Mouse (Mus musculus) intestine, postnatal 0 days (tissue): ENCODE data around the gene Tln2. TPM values are rescaled to one million over a fixed set of nuclear protein-coding genes. Genes with fewer than 3 reads are reported as not detected.

Experiments used
- ATAC-seq: fragments of 200-750 bp; cut with Nextera tagmentation; 2 replicates; pipeline ENCODE4 v1.8.0; 2017; ENCODE audit warnings: mild to moderate bottlenecking, moderate TSS enrichment, moderate library complexity
- H3K27ac ChIP-seq: fragments of 300-500 bp; sonication (generic); 2 replicates; pipeline ENCODE4 v1.5.1; 2014; ENCODE audit warnings: mild to moderate bottlenecking, low read depth, low read length, moderate library complexity
- H3K27me3 ChIP-seq: fragments of 300-500 bp; sonication (generic); replicated peaks from 2 replicates; pipeline ENCODE4 v1.6.1; 2014; ENCODE audit warnings: low read length, mixed read lengths; ENCODE audit not compliant: control insufficient read depth, insufficient read depth
- H3K36me3 ChIP-seq: fragments of 300-500 bp; sonication (generic); 2 replicates; pipeline ENCODE4 v1.6.1; 2014; ENCODE audit warnings: mild to moderate bottlenecking, moderate library complexity; ENCODE audit not compliant: control insufficient read depth, insufficient read depth
- H3K4me1 ChIP-seq: fragments of 300-500 bp; sonication (generic); replicated peaks from 2 replicates; pipeline ENCODE4 v1.6.1; 2014; ENCODE audit warnings: antibody characterized with exemption, low read length, mixed read lengths; ENCODE audit not compliant: control insufficient read depth, insufficient read depth
- H3K4me2 ChIP-seq: fragments of 300-500 bp; sonication (generic); replicated peaks from 2 replicates; pipeline ENCODE4 v1.6.1; 2014; ENCODE audit warnings: low read depth, mild to moderate bottlenecking, moderate library complexity
- H3K4me3 ChIP-seq: fragments of 300-500 bp; sonication (generic); 2 replicates; pipeline ENCODE4 v1.5.1; 2014; ENCODE audit warnings: low read depth, low read length
- H3K9ac ChIP-seq: fragments of 300-500 bp; sonication (generic); 2 replicates; pipeline ENCODE4 v1.6.1; 2014; ENCODE audit warnings: mild to moderate bottlenecking, low read depth, low read length
- H3K9me3 ChIP-seq: fragments of 300-500 bp; sonication (generic); 2 replicates; pipeline ENCODE4 v1.6.1; 2016; ENCODE audit warnings: mixed run types; ENCODE audit not compliant: control insufficient read depth
- CTCF ChIP-seq: sonication (generic); IDR thresholded peaks from 2 replicates; pipeline ENCODE4 v1.5.1; 2016; ENCODE audit warnings: low read depth, mild to moderate bottlenecking, control low read depth, antibody characterized with exemption, moderate library complexity
- WGBS: fragments of 180-500 bp; shearing (Covaris S2); extraction: QIAGEN DNeasy Blood & Tissue Kit; methylation state at CpG from one replicate; pipeline ENCODE4 v1.1.7; 2014; 5-methylcytosine and 5-hydroxymethylcytosine counted together
- polyA plus RNA-seq: library from polyadenylated mRNA; unstranded; fragments of >200 nt; fragmentation: Nextera tagmentation; extraction: Ambion mirVana; gene quantifications from 2 replicates; pipeline ENCODE4 v1.2.1, GENCODE M21; 2015

Gene Tln2
- 8.5 and 8.8 TPM in 2 replicates for polyA plus RNA-seq

- TF ChIP-seq CTCF, result no peak
- ATAC-seq, result no peak
Observed at GRCm38 (mm10) chr9:67559603-67560002, at the start of gene Tln2. Gene Tln2 (minus strand): TSS chr9:67559703.

GRCm38 (mm10) chr9:67609226-67609625 lies 49.7 kb upstream of the Tln2 start:
- 92% methylated on average over 1 of the region's 1 CpGs for WGBS
- Histone ChIP-seq H3K36me3 (no peaks in the 10 kb centered on the region), H3K9ac (no peak overlapping the region), H3K27ac (no peak overlapping the region), H3K4me2 (no peak overlapping the region), H3K4me1 (no peaks in the 10 kb centered on the region), H3K9me3 (no peaks in the 10 kb centered on the region), H3K27me3 (no peaks in the 10 kb centered on the region), H3K4me3 (no peak overlapping the region)
- TF ChIP-seq CTCF, result no peak
- ATAC-seq, result no peak

More at GRCm38 (mm10) chr9:67559603-67560002, at the start of gene Tln2:
- Histone ChIP-seq H3K36me3 (no peaks in the 10 kb centered on the region), H3K4me2 (no peak within 1 kb of the TSS), H3K9me3 (0 out of 2 replicates have a peak, but pooled peaks cover 2% of the 10 kb centered on the region), H3K9ac (no peak within 1 kb of the TSS), H3K4me1 (no peaks in the 10 kb centered on the region), H3K27me3 (no peaks in the 10 kb centered on the region), H3K27ac (no peak within 1 kb of the TSS), H3K4me3 (no peak within 1 kb of the TSS)
- 90% methylated on average over 4 of the region's 4 CpGs for WGBS

DNA sequence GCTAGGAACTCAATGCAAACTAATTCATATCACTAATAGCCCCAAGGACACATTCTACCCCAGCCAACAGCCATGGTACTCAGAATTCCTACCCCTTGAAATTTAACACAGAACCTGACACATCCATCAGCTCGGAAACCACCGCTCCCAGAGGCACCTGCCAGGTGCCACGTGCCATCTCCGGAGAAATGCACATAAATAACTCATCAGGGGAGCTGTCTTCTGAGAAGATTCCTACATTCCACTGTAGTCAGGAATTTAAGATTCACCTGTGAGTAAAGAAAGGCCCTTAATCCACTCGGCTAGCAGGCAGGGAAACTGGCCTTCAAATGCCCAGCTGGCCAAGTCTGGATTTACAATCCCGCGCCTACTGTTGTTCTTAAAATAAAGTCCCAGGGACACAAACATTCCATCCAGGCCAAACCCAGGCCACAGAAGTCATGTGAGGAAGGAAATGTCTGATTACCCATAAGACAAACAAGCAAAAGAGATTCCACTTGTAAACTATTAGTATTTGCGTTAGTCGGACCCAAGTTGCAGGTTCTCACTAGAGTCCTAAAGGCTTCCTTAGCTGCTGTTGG lies 48.4 kb upstream of the Tln2 start:
- no peaks in the 10 kb centered on the region for H3K36me3 ChIP-seq
- ATAC-seq, result no peak
- 67% methylated on average over 9 of the region's 9 CpGs for WGBS
- H3K9me3 ChIP-seq, result no peaks in the 10 kb centered on the region
- no peaks in the 10 kb centered on the region for H3K4me1 ChIP-seq
- no peak overlapping the region for H3K4me2 ChIP-seq
- H3K9ac ChIP-seq, result no peak overlapping the region
- H3K27me3 ChIP-seq, result no peaks in the 10 kb centered on the region
- H3K4me3 ChIP-seq, result no peak overlapping the region
- no peak overlapping the region for H3K27ac ChIP-seq
- no peak for TF ChIP-seq CTCF

GRCm38 (mm10) chr9:67607268-67607667 lies 47.8 kb upstream of the Tln2 start:
- no peak overlapping the region for H3K4me2 ChIP-seq
- no peak for TF ChIP-seq CTCF
- H3K4me1 ChIP-seq, result no peaks in the 10 kb centered on the region
- H3K27ac ChIP-seq, result no peak overlapping the region
- no peak overlapping the region for H3K4me3 ChIP-seq
- no peaks in the 10 kb centered on the region for H3K36me3 ChIP-seq
- no peaks in the 10 kb centered on the region for H3K27me3 ChIP-seq
- no peak overlapping the region for H3K9ac ChIP-seq
- 78% methylated on average over 6 of the region's 6 CpGs for WGBS
- no peak for ATAC-seq
- no peaks in the 10 kb centered on the region for H3K9me3 ChIP-seq

DNA sequence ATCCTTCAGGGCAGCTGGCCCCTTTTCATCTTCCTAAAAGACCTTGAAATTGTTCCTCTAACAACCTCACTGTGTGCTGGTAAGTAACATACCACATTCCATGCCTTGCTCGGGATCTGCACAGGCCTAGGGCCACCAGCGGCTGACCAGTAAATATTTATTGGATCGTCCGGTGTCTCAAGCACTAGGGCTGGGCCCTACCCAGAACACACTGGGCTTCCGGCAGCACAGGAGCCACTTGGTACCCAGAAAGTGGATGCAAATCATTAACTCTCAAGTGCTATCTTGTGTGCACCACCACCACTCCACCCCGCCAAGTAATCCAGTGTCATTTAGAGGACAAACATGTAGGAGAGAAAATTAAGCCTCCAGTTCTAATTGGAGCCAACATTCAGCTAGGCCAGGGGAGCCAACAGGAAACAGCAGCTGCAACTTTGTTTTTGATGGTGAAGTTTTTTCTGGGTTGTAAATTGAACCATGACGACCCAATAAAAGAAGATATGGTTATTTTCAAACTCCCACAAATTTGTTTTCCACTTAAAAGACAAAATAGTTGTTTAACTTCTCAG lies 46.4 kb upstream of the Tln2 start:
- Histone ChIP-seq H3K36me3 (no peaks in the 10 kb centered on the region), H3K27me3 (no peaks in the 10 kb centered on the region), H3K4me1 (no peaks in the 10 kb centered on the region), H3K9me3 (no peaks in the 10 kb centered on the region), H3K9ac (no peak overlapping the region), H3K27ac (no peak overlapping the region; the same call in 1 of the 2 replicates), H3K4me2 (no peak overlapping the region), H3K4me3 (no peak overlapping the region)
- no peak for ATAC-seq
- WGBS, result 21% methylated on average over 7 of the region's 7 CpGs
- TF ChIP-seq CTCF, result no peak

GRCm38 (mm10) chr9:67604940-67605339 lies 45.4 kb upstream of the Tln2 start:
- no peaks in the 10 kb centered on the region for H3K4me1 ChIP-seq

More at GRCm38 (mm10) chr9:67604940-67605339, 45.4 kb upstream of the Tln2 start:
- no peaks in the 10 kb centered on the region for H3K27me3 ChIP-seq
- TF ChIP-seq CTCF, result no peak
- no peak overlapping the region for H3K4me2 ChIP-seq
- no peaks in the 10 kb centered on the region for H3K9me3 ChIP-seq
- ATAC-seq, result no peak
- no peaks in the 10 kb centered on the region for H3K36me3 ChIP-seq
- no peak overlapping the region for H3K9ac ChIP-seq
- no peak overlapping the region for H3K27ac ChIP-seq
- no peak overlapping the region for H3K4me3 ChIP-seq
